Mouse (Mus musculus): ENCODE measurements around the gene Cnnm3. TPM values are rescaled to one million over a fixed set of nuclear protein-coding genes. Genes with fewer than 3 reads are reported as not detected.

The Cnnm3 gene
- polyA plus RNA-seq (2012; fragmentation: generic; extraction: Trizol), result 1 to 10 TPM; 2.3 to 6.9 TPM

DNA sequence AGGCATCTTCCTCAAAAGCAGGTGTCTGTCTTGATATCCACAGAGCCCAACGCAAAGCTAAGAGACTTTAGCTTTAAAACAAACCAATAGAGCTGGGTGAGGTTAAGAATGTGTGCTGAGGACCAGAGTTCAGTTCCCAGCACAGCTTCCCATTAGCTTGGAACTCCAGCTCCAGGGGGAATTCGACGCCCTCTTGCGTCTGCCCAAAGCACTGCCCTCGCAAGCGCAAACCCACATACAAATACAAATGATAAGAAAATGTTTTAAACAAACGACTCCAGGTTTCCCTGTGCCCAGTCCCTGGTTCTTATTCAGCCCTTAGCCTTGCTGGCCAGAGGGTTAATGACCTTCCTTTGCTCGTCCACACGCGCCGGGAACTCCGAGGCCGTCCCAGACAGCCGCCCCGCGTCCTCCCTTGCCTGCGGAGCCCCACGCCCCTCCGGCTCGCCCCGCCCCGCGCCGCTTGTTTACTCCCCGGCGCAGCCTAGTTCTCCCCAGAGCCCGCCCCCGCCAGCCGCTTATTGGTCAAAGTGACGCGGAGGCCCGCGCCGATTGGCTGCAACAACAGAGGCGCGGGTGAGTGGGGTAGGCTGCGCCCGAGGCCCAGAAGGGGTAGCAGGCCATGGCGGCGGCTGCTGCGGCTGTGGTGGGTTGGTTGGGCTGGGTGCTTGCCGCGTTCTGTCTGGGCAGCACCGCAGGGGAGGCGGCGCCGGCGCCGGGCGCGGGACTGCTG, at the start of gene Cnnm3:
TSS of gene Cnnm3 (plus strand) at position 579 of the 733 bp plus-strand sequence.

GRCm38 (mm10) chr1:36471181-36472105, 40.2 kb upstream of the Cnnm3 start, which contains the start of gene Cnnm4:
Gene Cnnm4, plus strand, starts transcription at chr1:36471620.

DNA sequence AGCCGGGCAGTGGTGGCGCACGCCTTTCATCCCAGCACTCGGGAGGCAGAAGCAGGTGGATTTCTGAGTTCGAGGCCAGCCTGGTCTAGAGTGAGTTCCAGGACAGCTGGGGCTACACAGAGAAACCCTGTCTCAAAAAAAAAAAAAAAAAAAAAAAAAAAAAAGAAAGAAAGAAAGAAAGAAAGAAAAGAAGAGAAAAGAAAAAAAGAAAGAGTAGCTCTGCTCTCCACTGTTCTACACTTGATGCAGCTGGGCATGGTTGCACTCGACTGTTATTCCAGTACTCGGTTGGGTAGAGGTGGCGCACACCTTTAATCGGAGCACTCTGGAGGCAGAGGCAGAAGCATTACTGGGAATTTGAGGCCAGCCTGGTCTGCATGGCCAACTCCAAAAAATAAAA, 25.1 kb downstream of the Cnnm3 start, which contains the start of gene Ankrd23:
TSS of gene Ankrd23 (minus strand) at position 101 of the 400 bp plus-strand sequence.

DNA sequence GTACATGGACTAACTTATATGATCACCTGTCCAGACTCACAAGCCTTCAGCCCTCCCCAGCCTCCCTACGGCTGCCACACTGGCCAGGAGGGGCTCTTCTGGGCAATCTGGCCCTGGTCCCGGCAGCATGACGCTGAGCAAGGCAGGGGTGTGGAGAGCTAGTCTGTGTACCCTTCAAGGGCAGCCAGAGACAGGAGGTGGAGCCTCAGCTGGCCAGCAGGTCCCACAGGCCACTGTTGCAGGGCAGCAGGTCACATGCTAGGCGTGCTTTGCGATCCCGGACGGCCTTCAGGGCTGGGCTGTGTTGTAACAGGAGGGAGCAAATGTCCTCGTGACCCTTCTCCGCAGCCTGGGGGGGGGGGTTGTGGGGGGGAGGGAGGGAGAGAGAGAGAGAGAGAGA, 27.5 kb downstream of the Cnnm3 start, which contains the start of gene Gm42417:
TSS of gene Gm42417 (minus strand) at position 244 of the 400 bp plus-strand sequence.

DNA sequence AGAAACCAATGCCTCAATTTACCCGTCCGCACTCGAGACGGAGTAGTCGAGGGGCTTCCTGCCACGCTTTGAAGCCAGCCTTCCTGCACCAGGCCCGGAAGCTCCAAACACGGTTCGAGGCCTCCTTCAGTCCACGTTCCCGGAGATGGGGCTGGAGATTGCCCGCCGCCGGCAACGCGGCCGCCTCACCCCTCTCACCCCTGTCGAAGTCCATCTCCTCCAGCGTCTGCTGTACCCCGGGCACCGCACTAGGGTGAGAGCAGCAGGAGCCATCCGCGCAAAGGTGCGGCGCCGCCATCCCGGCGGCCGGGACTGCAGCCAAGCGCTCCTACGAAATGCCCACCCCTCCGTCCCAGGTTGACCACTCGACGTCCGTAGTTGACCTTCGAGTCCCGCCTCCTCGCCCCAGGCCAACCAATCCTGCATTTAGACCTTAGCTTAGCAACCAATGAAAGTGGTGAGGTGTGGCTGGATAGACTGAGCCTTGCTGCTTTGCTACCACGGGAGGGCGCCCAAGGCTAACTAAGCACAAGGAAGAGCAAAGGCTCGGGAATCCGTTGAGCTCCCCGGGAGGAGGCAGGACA, 35.3 kb downstream of the Cnnm3 start, which contains the start of gene Ankrd39:
TSS of gene Ankrd39 (minus strand) at position 558 of the 584 bp plus-strand sequence.

GRCm38 (mm10) chr1:36558031-36558993, 46.6 kb downstream of the Cnnm3 start, which contains the start of gene Sema4c:
Gene Sema4c, minus strand, starts transcription at chr1:36558349.

Other genes starting within 250 kb of the Cnnm3 start
- under 1 TPM; 0.07 TPM for gene Neurl3, start 237.2 kb upstream of the Cnnm3 start, polyA plus RNA-seq (2012; fragmentation: generic; extraction: Trizol)
- gene Arid5a, start 204.1 kb upstream of the Cnnm3 start, polyA plus RNA-seq (2012; fragmentation: generic; extraction: Trizol), result 1 to 10 TPM; 5.5 to 7.4 TPM
- gene Kansl3, start 142.7 kb upstream of the Cnnm3 start, polyA plus RNA-seq (2012; fragmentation: generic; extraction: Trizol), result 10 to 100 TPM in 1 of 2 experiments, 1 to 10 TPM in 1; 4.5 to 29.7 TPM
- gene Fer1l5, start 139.6 kb upstream of the Cnnm3 start, polyA plus RNA-seq (2012; fragmentation: generic; extraction: Trizol), result under 1 TPM; 0.01 to 0.30 TPM
- 10 to 100 TPM in 1 of 2 experiments, 1 to 10 TPM in 1; 8.3 to 20.3 TPM for gene Lman2l, start 66.6 kb upstream of the Cnnm3 start, polyA plus RNA-seq (2012; fragmentation: generic; extraction: Trizol)
- gene Cnnm4, start 40.2 kb upstream of the Cnnm3 start, polyA plus RNA-seq (2012; fragmentation: generic; extraction: Trizol), result 1 to 10 TPM in 1 of 2 experiments, under 1 TPM in 1; 0.85 to 3.6 TPM
- 1 to 10 TPM in 1 of 2 experiments, under 1 TPM in 1; 0.08 to 3.8 TPM for gene Ankrd23, start 25.0 kb downstream of the Cnnm3 start, polyA plus RNA-seq (2012; fragmentation: generic; extraction: Trizol)
- not detected for gene Gm42417, start 27.6 kb downstream of the Cnnm3 start, polyA plus RNA-seq (2012; fragmentation: generic; extraction: Trizol)
- 10 to 100 TPM in 1 of 2 experiments, 1 to 10 TPM in 1; 9.1 to 10.9 TPM for gene Ankrd39, start 35.6 kb downstream of the Cnnm3 start, polyA plus RNA-seq (2012; fragmentation: generic; extraction: Trizol)
- 10 to 100 TPM in 1 of 2 experiments, 1 to 10 TPM in 1; 1.1 to 14.7 TPM for gene Sema4c, start 46.5 kb downstream of the Cnnm3 start, polyA plus RNA-seq (2012; fragmentation: generic; extraction: Trizol)
- gene Fam178b, start 171.3 kb downstream of the Cnnm3 start, polyA plus RNA-seq (2012; fragmentation: generic; extraction: Trizol), result under 1 TPM in 1 of 2 experiments, not detected in 1; 0.99 TPM
- 100 to 1,000 TPM; 774 to 799 TPM for gene Cox5b, start 179.6 kb downstream of the Cnnm3 start, polyA plus RNA-seq (2012; fragmentation: generic; extraction: Trizol)
- gene 4933424G06Rik, start 198.3 kb downstream of the Cnnm3 start, polyA plus RNA-seq (2012; fragmentation: generic; extraction: Trizol), result not detected
- 10 to 100 TPM; 53.0 to 65.1 TPM for gene Actr1b, start 202.6 kb downstream of the Cnnm3 start, polyA plus RNA-seq (2012; fragmentation: generic; extraction: Trizol)
- gene Zap70, start 249.9 kb downstream of the Cnnm3 start, polyA plus RNA-seq (2012; fragmentation: generic; extraction: Trizol), result not detected

Measured in C3H10T1/2 (cell line).